Mouse (Mus musculus): ENCODE results near the gene Nxph4.

DNA sequence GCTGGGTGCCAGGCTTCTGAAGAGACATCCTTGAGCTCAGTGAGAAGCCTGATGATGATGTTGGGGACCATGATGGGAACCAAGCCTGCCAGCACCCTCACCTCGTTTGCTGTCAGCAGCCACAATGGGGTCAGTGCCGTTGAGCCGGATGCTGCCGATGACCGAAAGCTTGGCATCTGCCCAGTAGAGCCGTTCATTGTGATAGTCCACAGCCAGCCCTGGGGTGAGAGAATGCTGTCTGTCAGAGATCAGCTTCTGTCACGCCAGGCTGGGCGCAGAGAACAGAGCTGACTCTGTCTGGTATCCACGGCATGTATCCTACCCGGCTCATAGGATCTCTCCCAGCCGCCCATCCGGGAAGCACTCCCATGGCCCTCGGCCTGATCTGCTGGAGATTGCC lies 7.7 kb upstream of the Nxph4 start:
- no peak for TF ChIP-seq CTCF (IDR thresholded peaks at IDR 0.05; ENCODE audit: low read depth)
- TF ChIP-seq EP300 (IDR thresholded peaks at IDR 0.05; ENCODE audit: low read depth), result no peak
